17 mouse cellular contexts compared by ENCODE assay signal in genomic region chr15:6180261-6180660, GRCm38 (mm10).
A peak's percentile ranks its signal among the peaks of the same experiment; 100 is the strongest.
DNase-seq lines count a peak whose midpoint lies in the region; ATAC-seq and TF ChIP-seq lines count a peak whose summit lies in the region.
"Had no signal": no experiment of that assay in that cellular context is flagged by ENCODE, and none has a peak within 500 bp of the region (broad histone marks: within the 10 kb centered on the region; RNA-seq: fewer than 3 reads in every experiment).

No protein-coding gene starts in this region.

- no peaks in the 10 kb centered on the region for H3K27me3 ChIP-seq in kidney, embryonic 15.5 days
- H3K27me3 ChIP-seq in thymus, adult 2 months (ENCODE audit: control insufficient read depth, insufficient read depth, low read length), result no peaks in the 10 kb centered on the region
- H3K27me3 ChIP-seq: forebrain, embryonic 13.5 days; hindbrain, embryonic 15.5 days had no signal

- no peak for TF ChIP-seq POLR2A in thymus, adult 2 months (IDR thresholded peaks at IDR 0.05; ENCODE audit: control insufficient read depth, extremely low read depth, insufficient read depth, low read length, poor library complexity)

- H3K4me3 ChIP-seq in kidney, embryonic 15.5 days (replicated peaks), result no peak overlapping the region
- no peak overlapping the region for H3K4me3 ChIP-seq in thymus, adult 2 months (ENCODE audit: control insufficient read depth, insufficient read depth, low read length)
- H3K4me3 ChIP-seq: forebrain, embryonic 13.5 days; hindbrain, embryonic 15.5 days; midbrain, embryonic 10.5 days had no signal

- no peak overlapping the region for H3K9ac ChIP-seq in kidney, embryonic 15.5 days
- H3K9ac ChIP-seq: forebrain, embryonic 13.5 days; hindbrain, embryonic 15.5 days; liver, embryonic 14.5 days had no signal

- H3K27ac ChIP-seq in kidney, embryonic 15.5 days, result no peak overlapping the region
- no peak overlapping the region for H3K27ac ChIP-seq in thymus, adult 2 months (ENCODE audit: control insufficient read depth, insufficient read depth, low read length)
- H3K27ac ChIP-seq: forebrain, embryonic 13.5 days; hindbrain, embryonic 15.5 days; liver, embryonic 14.5 days; midbrain, embryonic 10.5 days had no signal

- no peaks in the 10 kb centered on the region for H3K4me1 ChIP-seq in kidney, embryonic 15.5 days
- H3K4me1 ChIP-seq in thymus, adult 2 months (replicated peaks; ENCODE audit: control insufficient read depth, insufficient read depth, low read length), result no peaks in the 10 kb centered on the region
- H3K4me1 ChIP-seq: forebrain, embryonic 13.5 days; hindbrain, embryonic 15.5 days; midbrain, embryonic 10.5 days had no signal

- TF ChIP-seq CTCF in thymus, adult 2 months (IDR thresholded peaks at IDR 0.05; ENCODE audit: borderline replicate concordance, control insufficient read depth, extremely low read depth, insufficient read depth, low read length, poor library complexity), result no peak

- H3K36me3 ChIP-seq in kidney, embryonic 15.5 days, result no peaks in the 10 kb centered on the region
- no peaks in the 10 kb centered on the region for H3K36me3 ChIP-seq in thymus, adult 2 months (ENCODE audit: control insufficient read depth, insufficient read depth, low read length)
- H3K36me3 ChIP-seq: hindbrain, embryonic 15.5 days; midbrain, embryonic 10.5 days had no signal

- 79% methylated on average over 1 of the region's 1 CpGs for WGBS in kidney, embryonic 15.5 days
- WGBS in thymus, adult 2 months, result 96% methylated on average over 1 of the region's 1 CpGs

- H3K9me3 ChIP-seq in kidney, embryonic 15.5 days (replicated peaks), result no peaks in the 10 kb centered on the region
- H3K9me3 ChIP-seq: forebrain, embryonic 13.5 days; hindbrain, embryonic 15.5 days; midbrain, embryonic 10.5 days had no signal

- peak; percentile 35 for DNase-seq in adrenal gland, adult 2 months
- no peak for DNase-seq in adrenal gland, postnatal 4 days (ENCODE audit: low spot score in 2 of 2)
- DNase-seq in kidney, adult 9 months, result peak; percentile 15
- DNase-seq in 3T3-L1 (ENCODE audit: low read depth, low spot score), result peak; percentile 62
- peak; percentile 18 for DNase-seq in R1 (ENCODE audit: low read depth, low spot score)
- no peak for DNase-seq in thymus, adult 2 months
- no peak for DNase-seq in spleen, postnatal 36 days (ENCODE audit: low spot score in 2 of 2)
- DNase-seq: cerebellum, adult 8-10 months; heart, adult 11 months; left cerebral cortex, postnatal 4 days; lung, postnatal 10 days; thymus, postnatal 25 days had no signal

- ATAC-seq in kidney, embryonic 15.5 days (replicated peaks; ENCODE audit: low FRiP score), result no peak
- ATAC-seq: forebrain, embryonic 13.5 days had no signal

- no peak overlapping the region for H3K4me2 ChIP-seq in kidney, embryonic 15.5 days
- H3K4me2 ChIP-seq: forebrain, embryonic 13.5 days; hindbrain, embryonic 15.5 days had no signal

Comparison
In these comparisons a context has a peak if more than half of its experiments do, and no peak if none do; other contexts are left out.
1. DNase-seq: peak in adrenal gland, adult 2 months (single experiment), kidney, adult 9 months (single experiment), 3T3-L1 (single experiment) and R1 (single experiment); none in adrenal gland, postnatal 4 days (0 of 2), thymus, adult 2 months (single experiment) and spleen, postnatal 36 days (0 of 2).